In genomic region chr10:98572782-98573536, GRCm38 (mm10) we compare ENCODE assay signal across 12 mouse cellular contexts.
A peak's percentile ranks its signal among the peaks of the same experiment; 100 is the strongest.
DNase-seq lines count a peak whose midpoint lies in the region; ATAC-seq and TF ChIP-seq lines count a peak whose summit lies in the region.
"Had no signal": no experiment of that assay in that cellular context is flagged by ENCODE, and none has a peak within 500 bp of the region (broad histone marks: within the 10 kb centered on the region; RNA-seq: fewer than 3 reads in every experiment).

No protein-coding gene starts in this region.

- peak; percentile 5 for DNase-seq in embryo, embryonic 11 days
- DNase-seq in embryo, embryonic 10.5 days (ENCODE audit: low spot score), result no peak
- peak; percentile 36 for DNase-seq in midbrain, embryonic 14.5 days
- DNase-seq in midbrain, postnatal 0 days (ENCODE audit: low spot score), result no peak
- peak; percentile 26 for DNase-seq in lung, postnatal 25 days (ENCODE audit: low spot score)
- no peak for DNase-seq in liver, postnatal 0 days
- DNase-seq: heart, postnatal 14 days; left cerebral cortex, postnatal 4 days; thymus, postnatal 25 days had no signal

- no peaks in the 10 kb centered on the region for H3K9me3 ChIP-seq in intestine, embryonic 15.5 days
- H3K9me3 ChIP-seq in intestine, postnatal 0 days (ENCODE audit: control insufficient read depth), result no peaks in the 10 kb centered on the region
- H3K9me3 ChIP-seq in midbrain, embryonic 14.5 days (ENCODE audit: control insufficient read depth, low read length), result no peaks in the 10 kb centered on the region
- H3K9me3 ChIP-seq in midbrain, postnatal 0 days (ENCODE audit: low read length), result no peaks in the 10 kb centered on the region
- no peaks in the 10 kb centered on the region for H3K9me3 ChIP-seq in liver, postnatal 0 days (ENCODE audit: low read length)

- H3K9ac ChIP-seq in intestine, embryonic 15.5 days, result no peak overlapping the region
- H3K9ac ChIP-seq in intestine, postnatal 0 days (ENCODE audit: low read depth, low read length), result no peak overlapping the region
- H3K9ac ChIP-seq in midbrain, embryonic 14.5 days (replicated peaks; ENCODE audit: low read length), result no peak overlapping the region
- no peak overlapping the region for H3K9ac ChIP-seq in midbrain, postnatal 0 days (replicated peaks; ENCODE audit: low read length, poor library complexity, severe bottlenecking)
- H3K9ac ChIP-seq in liver, postnatal 0 days (replicated peaks), result no peak overlapping the region

- no peak overlapping the region for H3K27ac ChIP-seq in intestine, embryonic 15.5 days
- H3K27ac ChIP-seq in intestine, postnatal 0 days (ENCODE audit: low read depth, low read length), result no peak overlapping the region
- no peak overlapping the region for H3K27ac ChIP-seq in midbrain, embryonic 14.5 days (replicated peaks; ENCODE audit: low read depth, low read length)
- no peak overlapping the region for H3K27ac ChIP-seq in midbrain, postnatal 0 days (ENCODE audit: low read depth, low read length)
- no peak overlapping the region for H3K27ac ChIP-seq in liver, postnatal 0 days (ENCODE audit: low read depth)

- H3K36me3 ChIP-seq in intestine, embryonic 15.5 days, result no peaks in the 10 kb centered on the region
- H3K36me3 ChIP-seq in intestine, postnatal 0 days (ENCODE audit: control insufficient read depth, insufficient read depth), result no peaks in the 10 kb centered on the region
- no peaks in the 10 kb centered on the region for H3K36me3 ChIP-seq in midbrain, embryonic 14.5 days (ENCODE audit: control insufficient read depth, insufficient read depth, low read length)
- H3K36me3 ChIP-seq in midbrain, postnatal 0 days (ENCODE audit: insufficient read depth, low read length), result no peaks in the 10 kb centered on the region
- H3K36me3 ChIP-seq in liver, postnatal 0 days (replicated peaks; ENCODE audit: insufficient read depth, low read length), result no peaks in the 10 kb centered on the region

- TF ChIP-seq EP300 in liver, postnatal 0 days (IDR thresholded peaks at IDR 0.05; ENCODE audit: low read depth), result no peak

- peak overlapping the region; percentile 30; the same call in 1 of the 2 replicates for H3K4me2 ChIP-seq in intestine, embryonic 15.5 days (replicated peaks)
- no peak overlapping the region for H3K4me2 ChIP-seq in intestine, postnatal 0 days (replicated peaks; ENCODE audit: low read depth)
- no peak overlapping the region for H3K4me2 ChIP-seq in midbrain, embryonic 14.5 days (ENCODE audit: low read length)
- no peak overlapping the region for H3K4me2 ChIP-seq in midbrain, postnatal 0 days (ENCODE audit: low read depth, low read length, poor library complexity, severe bottlenecking)
- no peak overlapping the region for H3K4me2 ChIP-seq in liver, postnatal 0 days (ENCODE audit: low read depth, low read length)

- H3K27me3 ChIP-seq in intestine, embryonic 15.5 days (replicated peaks), result no peaks in the 10 kb centered on the region
- H3K27me3 ChIP-seq in intestine, postnatal 0 days (replicated peaks; ENCODE audit: control insufficient read depth, insufficient read depth, low read length), result no peaks in the 10 kb centered on the region
- no peaks in the 10 kb centered on the region for H3K27me3 ChIP-seq in midbrain, embryonic 14.5 days (ENCODE audit: control insufficient read depth, insufficient read depth, low read length)
- H3K27me3 ChIP-seq in midbrain, postnatal 0 days (ENCODE audit: insufficient read depth, low read length), result no peaks in the 10 kb centered on the region
- no peaks in the 10 kb centered on the region for H3K27me3 ChIP-seq in liver, postnatal 0 days (ENCODE audit: insufficient read depth, low read length)

- ATAC-seq in intestine, embryonic 15.5 days, result no peak
- no peak for ATAC-seq in intestine, postnatal 0 days
- no peak for ATAC-seq in midbrain, embryonic 14.5 days (ENCODE audit: low FRiP score, low TSS enrichment)
- no peak for ATAC-seq in midbrain, postnatal 0 days (ENCODE audit: low FRiP score)
- ATAC-seq in liver, postnatal 0 days, result no peak
- ATAC-seq: forebrain, embryonic 16.5 days had no signal

- WGBS in intestine, embryonic 15.5 days, result 49% methylated on average over 16 of the region's 16 CpGs
- WGBS in intestine, postnatal 0 days, result 57% methylated on average over 15 of the region's 16 CpGs
- 73% methylated on average over 15 of the region's 16 CpGs for WGBS in midbrain, embryonic 14.5 days
- WGBS in midbrain, postnatal 0 days, result 61% methylated on average over 16 of the region's 16 CpGs
- whole genome bisulfite sequencing in liver, postnatal 0 days (ENCODE audit: insufficient replicate concordance), result 60% methylated on average over 14 of the region's 16 CpGs

- H3K4me1 ChIP-seq in intestine, embryonic 15.5 days (replicated peaks), result no peaks in the 10 kb centered on the region
- no peaks in the 10 kb centered on the region for H3K4me1 ChIP-seq in intestine, postnatal 0 days (replicated peaks; ENCODE audit: control insufficient read depth, insufficient read depth, low read length)
- H3K4me1 ChIP-seq in midbrain, embryonic 14.5 days (ENCODE audit: control insufficient read depth, insufficient read depth, low read length), result no peaks in the 10 kb centered on the region
- no peaks in the 10 kb centered on the region for H3K4me1 ChIP-seq in midbrain, postnatal 0 days (ENCODE audit: insufficient read depth, low read length)
- no peaks in the 10 kb centered on the region for H3K4me1 ChIP-seq in liver, postnatal 0 days (ENCODE audit: insufficient read depth)

- no peak overlapping the region for H3K4me3 ChIP-seq in intestine, embryonic 15.5 days (replicated peaks)
- no peak overlapping the region for H3K4me3 ChIP-seq in intestine, postnatal 0 days (ENCODE audit: low read depth, low read length)
- no peak overlapping the region for H3K4me3 ChIP-seq in midbrain, embryonic 14.5 days (replicated peaks; ENCODE audit: low read depth, low read length)
- no peak overlapping the region for H3K4me3 ChIP-seq in midbrain, postnatal 0 days (ENCODE audit: low read depth, low read length)
- no peak overlapping the region for H3K4me3 ChIP-seq in liver, postnatal 0 days (ENCODE audit: low read depth, low read length)

- no peak for TF ChIP-seq CTCF in intestine, postnatal 0 days (IDR thresholded peaks at IDR 0.05; ENCODE audit: low read depth)
- TF ChIP-seq CTCF in midbrain, postnatal 0 days (IDR thresholded peaks at IDR 0.05), result no peak
- TF ChIP-seq CTCF in liver, postnatal 0 days (IDR thresholded peaks at IDR 0.05; ENCODE audit: low read depth), result no peak

Comparison
In these comparisons a context has a peak if more than half of its experiments do, and no peak if none do; other contexts are left out.
1. DNase-seq: peak in embryo, embryonic 11 days (single experiment), midbrain, embryonic 14.5 days (single experiment) and lung, postnatal 25 days (single experiment); none in embryo, embryonic 10.5 days (single experiment), midbrain, postnatal 0 days (single experiment) and liver, postnatal 0 days (single experiment).